Mouse (Mus musculus) embryonic fibroblast, embryonic 13.5 days (primary cell): ENCODE measurements around the gene Asb7. TPM values are rescaled to one million over a fixed set of nuclear protein-coding genes. Genes with fewer than 3 reads are reported as not detected.

Experiments
- H3K27ac ChIP-seq: 2 replicates; pipeline ENCODE4 v1.5.1; 2012; ENCODE audit warnings: low read length, control low read depth, inconsistent platforms; ENCODE audit not compliant: insufficient read depth
- H3K4me1 ChIP-seq: 2 replicates; pipeline ENCODE4 v1.6.1; 2011; ENCODE audit warnings: low read length; ENCODE audit not compliant: control insufficient read depth, insufficient read depth
- H3K4me3 ChIP-seq: 2 replicates; pipeline ENCODE4 v1.5.1; 2011; ENCODE audit warnings: mild to moderate bottlenecking, control low read depth, low read length; ENCODE audit not compliant: insufficient read depth
- CTCF ChIP-seq: IDR thresholded peaks from 2 replicates; pipeline ENCODE4 v1.5.1; 2011; ENCODE audit warnings: mild to moderate bottlenecking, control low read depth, low read length, moderate library complexity, borderline replicate concordance; ENCODE audit not compliant: insufficient read depth
- POLR2A ChIP-seq: IDR thresholded peaks from 2 replicates; pipeline ENCODE4 v1.6.1; 2011; ENCODE audit warnings: low read depth, mild to moderate bottlenecking, control low read depth, low read length, moderate library complexity
- polyA plus RNA-seq: library from polyadenylated mRNA; stranded (reverse); fragments of >200 nt; gene quantifications from 2 replicates; pipeline ENCODE4 v1.2.4, GENCODE M21; 2011; ENCODE audit warnings: low read depth; ENCODE audit not compliant: missing spikeins, insufficient read length

Gene Asb7
- polyA plus RNA-seq, 1 experiment = 17.5 TPM

DNA sequence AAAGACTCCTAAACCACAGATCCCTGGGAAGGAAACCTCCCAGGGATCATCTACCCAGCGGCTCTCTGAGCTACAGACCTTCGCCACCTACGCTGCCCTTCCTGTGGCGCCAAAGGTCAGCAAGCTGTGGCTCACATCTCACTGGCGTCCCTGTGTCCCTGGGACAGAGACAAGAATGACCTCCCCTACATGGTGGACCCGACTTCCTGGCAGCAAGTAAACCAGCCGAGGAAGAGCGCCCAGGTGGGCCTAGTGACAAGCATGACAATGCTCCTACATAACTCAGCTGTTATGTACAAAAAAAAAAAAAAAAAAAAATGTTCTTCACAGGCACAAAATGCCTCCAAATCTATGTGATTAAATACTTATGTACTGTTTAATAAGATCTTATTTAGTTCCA, 28.4 kb downstream of the Asb7 start:
- Histone ChIP-seq H3K27ac (no peak overlapping the region), H3K4me3 (no peak overlapping the region), H3K4me1 (peaks cover 4% of the 10 kb centered on the region)
- TF ChIP-seq POLR2A (no peak), CTCF (no peak)

DNA sequence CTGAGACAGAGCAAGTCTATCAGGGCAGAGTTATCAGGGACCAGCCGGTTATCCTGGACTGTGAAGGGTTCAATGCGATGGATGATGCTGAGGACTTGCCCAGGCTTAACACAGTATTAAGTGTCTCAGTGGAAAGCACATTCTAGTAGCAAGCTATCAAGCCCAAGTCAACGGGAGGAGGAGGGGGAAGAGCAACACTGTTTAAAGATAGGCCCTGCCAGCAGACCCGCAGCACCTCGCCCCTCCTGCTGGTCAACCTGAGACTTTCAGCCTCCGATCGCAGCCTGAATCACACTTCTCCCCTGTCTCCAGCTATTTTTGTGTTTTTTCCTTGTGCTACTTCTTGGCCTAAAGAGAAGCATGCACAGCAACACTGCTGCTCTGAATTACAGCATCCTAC, 29.1 kb downstream of the Asb7 start:
- peaks cover 1% of the 10 kb centered on the region for H3K4me1 ChIP-seq
- H3K27ac ChIP-seq = no peak overlapping the region
- TF ChIP-seq CTCF = peak; percentile 45; the same call in 1 of the 2 replicates
- no peak for TF ChIP-seq POLR2A
- H3K4me3 ChIP-seq = no peak overlapping the region

DNA sequence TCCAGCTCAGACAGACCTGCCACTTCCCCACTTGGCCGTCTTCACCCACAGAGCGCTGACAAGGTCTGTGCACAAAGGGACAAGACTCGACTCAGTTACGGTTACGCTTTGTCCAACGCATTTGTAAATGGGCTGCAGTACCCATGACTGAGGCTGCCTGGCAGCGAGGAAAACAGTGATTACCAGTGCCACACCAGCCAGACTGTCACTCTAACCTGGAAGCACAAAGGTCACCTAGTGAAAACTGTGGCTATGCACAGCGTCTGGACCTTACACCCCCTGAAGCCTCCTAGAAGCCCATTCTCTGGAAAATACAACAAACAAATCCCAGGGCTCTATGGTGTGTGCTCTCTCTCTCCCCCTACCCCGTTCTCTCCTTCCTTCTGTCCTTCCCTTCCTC, 33.9 kb downstream of the Asb7 start:
- H3K4me1 ChIP-seq = peaks cover 7% of the 10 kb centered on the region; the same call in 1 of the 2 replicates
- H3K27ac ChIP-seq = no peak overlapping the region
- TF ChIP-seq POLR2A (no peak), CTCF (no peak)
- no peak overlapping the region for H3K4me3 ChIP-seq

- peak overlapping the region; percentile 61 for H3K27ac ChIP-seq
- TF ChIP-seq POLR2A (no peak), CTCF (no peak)
- H3K4me3 ChIP-seq = no peak overlapping the region
- H3K4me1 ChIP-seq = peaks cover 7% of the 10 kb centered on the region; the same call in 1 of the 2 replicates
These were observed 35.8 kb downstream of the Asb7 start for GRCm38 (mm10) chr7:66653596-66653995.

DNA sequence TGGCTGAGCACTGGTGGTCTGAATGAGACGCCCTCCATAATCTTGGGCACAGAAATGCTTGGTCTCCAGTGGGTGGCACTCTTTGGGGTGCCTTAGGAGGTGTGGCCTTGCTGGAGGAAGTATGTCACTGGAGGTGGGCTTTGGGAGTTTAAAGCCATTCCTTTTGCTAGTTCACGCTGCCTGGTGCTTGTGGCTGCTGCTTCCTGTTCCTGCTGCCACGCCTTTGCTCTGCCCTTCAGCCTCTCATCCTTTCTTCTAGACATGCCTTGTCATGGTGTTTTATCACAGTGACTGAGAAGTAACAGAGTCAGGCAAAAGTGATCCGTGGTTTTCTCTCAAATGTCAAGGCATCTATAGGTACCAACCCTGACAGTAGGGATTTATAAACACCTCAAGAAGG, 37.2 kb downstream of the Asb7 start:
- Histone ChIP-seq H3K27ac (no peak overlapping the region), H3K4me1 (peaks cover 7% of the 10 kb centered on the region; the same call in 1 of the 2 replicates), H3K4me3 (no peak overlapping the region)
- TF ChIP-seq POLR2A (no peak), CTCF (no peak)

DNA sequence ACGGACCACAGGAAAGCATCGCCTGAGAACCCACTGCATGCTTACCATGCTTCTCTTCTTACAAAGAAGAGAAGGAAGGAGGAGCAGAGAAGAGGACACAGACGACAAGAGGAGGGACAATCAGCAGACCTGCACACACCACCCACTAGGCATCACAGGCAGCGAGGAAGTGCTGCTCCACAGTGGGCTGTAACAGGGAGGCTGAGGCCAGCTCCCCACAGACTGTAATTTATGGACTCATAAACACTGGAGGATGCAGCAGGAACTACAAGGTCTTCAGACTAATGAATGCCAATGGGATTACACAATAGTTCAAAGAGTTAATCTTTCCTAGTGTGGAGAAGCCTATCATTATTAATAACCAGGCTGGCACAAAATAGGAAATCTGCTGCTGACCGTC, 38.5 kb downstream of the Asb7 start:
- no peak for TF ChIP-seq CTCF
- TF ChIP-seq POLR2A = no peak
- Histone ChIP-seq H3K27ac (no peak overlapping the region), H3K4me3 (no peak overlapping the region), H3K4me1 (peaks cover 7% of the 10 kb centered on the region; the same call in 1 of the 2 replicates)

DNA sequence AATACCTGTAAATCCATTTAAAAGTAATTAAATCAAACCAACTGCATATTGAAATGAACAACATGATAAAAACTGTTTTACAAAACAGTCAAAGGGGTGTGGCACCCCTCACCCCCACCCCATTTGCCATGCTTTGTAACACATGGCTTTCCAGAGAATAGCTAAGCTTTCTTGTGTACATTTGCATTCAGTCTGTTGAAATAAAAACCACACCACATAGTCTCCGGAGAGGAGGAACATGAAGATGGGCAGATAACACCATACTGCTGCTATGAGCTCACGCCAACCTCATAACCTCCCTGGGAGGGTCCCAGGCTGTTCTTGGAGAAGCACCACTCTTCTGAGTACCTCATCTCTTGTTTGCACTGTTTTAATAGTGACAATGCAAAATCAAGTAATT, 40.2 kb downstream of the Asb7 start:
- H3K4me1 ChIP-seq = peaks cover 5% of the 10 kb centered on the region; the same call in 1 of the 2 replicates
- no peak for TF ChIP-seq POLR2A
- no peak for TF ChIP-seq CTCF
- H3K4me3 ChIP-seq = no peak overlapping the region
- H3K27ac ChIP-seq = no peak overlapping the region

GRCm38 (mm10) chr7:66645736-66646135, 43.7 kb downstream of the Asb7 start:
- Histone ChIP-seq H3K4me1 (no peaks in the 10 kb centered on the region), H3K27ac (no peak overlapping the region), H3K4me3 (no peak overlapping the region)
- TF ChIP-seq POLR2A (no peak), CTCF (no peak)

GRCm38 (mm10) chr7:66633351-66633750, 56.0 kb downstream of the Asb7 start:
- Histone ChIP-seq H3K4me1 (no peaks in the 10 kb centered on the region), H3K27ac (no peak overlapping the region), H3K4me3 (no peak overlapping the region)
- TF ChIP-seq POLR2A = no peak
- no peak for TF ChIP-seq CTCF

DNA sequence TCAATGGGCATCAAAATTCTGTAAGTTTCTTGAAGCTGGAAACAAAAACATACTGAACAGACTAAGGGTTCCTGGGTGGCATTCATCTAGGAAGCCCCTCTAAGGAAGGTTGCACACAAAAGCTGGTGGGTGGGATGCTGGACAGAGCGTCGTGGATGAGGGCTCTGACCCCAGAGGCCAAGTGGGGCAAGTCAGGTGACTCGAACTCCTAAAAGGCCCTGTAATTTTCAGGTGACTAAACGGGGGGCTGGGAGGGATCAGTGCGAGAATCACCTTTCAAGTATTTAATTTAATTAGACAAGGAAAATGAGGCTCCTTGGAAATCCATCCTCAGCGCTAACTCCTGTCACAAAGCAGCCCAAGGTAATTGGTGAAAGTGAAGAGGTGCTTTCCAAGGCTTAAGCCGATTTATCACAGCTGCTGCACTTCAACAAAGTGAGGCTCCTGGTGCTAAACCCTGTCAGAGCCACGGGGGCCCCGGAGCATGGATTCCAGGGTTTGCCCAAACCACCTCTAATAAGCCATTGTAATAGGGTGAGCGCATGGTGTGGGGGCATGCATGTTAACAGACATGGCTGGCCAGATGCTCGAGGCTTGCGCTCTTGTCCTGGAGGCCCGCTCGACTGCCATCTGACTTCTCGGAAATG, 59.1 kb downstream of the Asb7 start:
- Histone ChIP-seq H3K4me3 (no peak overlapping the region), H3K4me1 (no peaks in the 10 kb centered on the region), H3K27ac (no peak overlapping the region)
- TF ChIP-seq CTCF (no peak), POLR2A (no peak)

DNA sequence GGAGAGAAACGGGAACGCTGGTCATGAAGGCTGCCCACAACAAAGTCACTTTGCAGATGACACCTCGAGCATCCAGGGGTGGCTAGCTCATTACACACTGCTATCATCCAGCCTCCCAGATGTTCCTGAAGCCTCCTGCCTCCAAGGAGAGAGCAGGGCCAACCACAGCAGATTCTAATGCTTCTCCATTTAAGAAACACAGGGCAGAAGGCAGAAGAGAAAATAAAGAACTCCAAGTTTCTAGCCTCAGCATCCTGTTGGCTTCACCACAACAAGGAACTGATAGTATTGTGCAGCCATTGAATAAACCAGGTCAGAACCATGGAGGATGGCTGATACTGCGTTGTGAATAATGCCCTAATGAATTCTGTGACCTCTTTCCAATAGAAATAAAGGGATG, 60.0 kb downstream of the Asb7 start:
- Histone ChIP-seq H3K27ac (no peak overlapping the region), H3K4me3 (no peak overlapping the region), H3K4me1 (no peaks in the 10 kb centered on the region)
- TF ChIP-seq CTCF = no peak
